Mouse (Mus musculus) yolk sac, embryonic 10.5 days (tissue): ENCODE results near the gene Pkig.
A peak's percentile ranks its signal among the peaks of the same experiment; 100 is the strongest.
"Not testable (repeated sequence)": the region's sequence is repeated elsewhere in the genome, so short reads cannot be mapped to it uniquely, and the experiment has no call there.

Experiments
- DNase-seq: peaks from one replicate; pipeline ENCODE4 v3.0.0-alpha.2; 2017; ENCODE audit warnings: low spot score

Pkig gene

GRCm38 (mm10) chr2:163685287-163685686 is 27.1 kb downstream of the Pkig start:
- no peak for DNase-seq

- no peak for DNase-seq
Measured at GRCm38 (mm10) chr2:163685761-163686200, 27.6 kb downstream of the Pkig start.

- no peak for DNase-seq
Measured at GRCm38 (mm10) chr2:163686233-163686632, 28.0 kb downstream of the Pkig start.

- no peak for DNase-seq
Measured at GRCm38 (mm10) chr2:163686886-163687285, 28.7 kb downstream of the Pkig start.

- DNase-seq = not testable (repeated sequence)
Measured at GRCm38 (mm10) chr2:163688377-163688776, 30.2 kb downstream of the Pkig start.

- DNase-seq = no peak
Measured at GRCm38 (mm10) chr2:163689771-163690170, 31.6 kb downstream of the Pkig start.

- no peak for DNase-seq
Measured at GRCm38 (mm10) chr2:163690409-163691304, 32.5 kb downstream of the Pkig start.

- no peak for DNase-seq
Measured at GRCm38 (mm10) chr2:163691846-163692605, 33.8 kb downstream of the Pkig start.

- DNase-seq = no peak
Measured at GRCm38 (mm10) chr2:163692873-163693612, 34.9 kb downstream of the Pkig start.

GRCm38 (mm10) chr2:163693716-163694314 is 35.6 kb downstream of the Pkig start:
- DNase-seq = no peak

GRCm38 (mm10) chr2:163696763-163697162 is 38.6 kb downstream of the Pkig start:
- DNase-seq = no peak

- peak; percentile 26 for DNase-seq
Measured at GRCm38 (mm10) chr2:163697764-163698480, 39.7 kb downstream of the Pkig start.

- DNase-seq = no peak
Measured at GRCm38 (mm10) chr2:163699078-163699780, 41.0 kb downstream of the Pkig start.

GRCm38 (mm10) chr2:163702431-163702830 is 44.2 kb downstream of the Pkig start:
- DNase-seq = no peak

GRCm38 (mm10) chr2:163702921-163703320 is 44.7 kb downstream of the Pkig start:
- DNase-seq = no peak

GRCm38 (mm10) chr2:163703599-163704260 is 45.5 kb downstream of the Pkig start:
- DNase-seq = no peak

GRCm38 (mm10) chr2:163708321-163708720 is 50.1 kb downstream of the Pkig start:
- no peak for DNase-seq

GRCm38 (mm10) chr2:163708763-163709250 is 50.6 kb downstream of the Pkig start:
- DNase-seq = no peak

GRCm38 (mm10) chr2:163710000-163710399 is 51.8 kb downstream of the Pkig start:
- no peak for DNase-seq
